Mouse (Mus musculus) gastrocnemius, postnatal 36 days (tissue): ENCODE results near the gene Nox3. TPM values are rescaled to one million over a fixed set of nuclear protein-coding genes. Genes with fewer than 3 reads are reported as not detected.

Experiments
- DNase-seq, 2 experiments: peaks; one replicate each; pipeline ENCODE4 v3.0.0; 2022
- intact Hi-C: fragments of 180-260 bp; cut with DNase I; formaldehyde crosslinking; loops from one replicate; pipeline ENCODE4 v1.15.1; 2025
- total RNA-seq, 2 experiments: library from RNA; stranded (reverse); gene quantifications; 2 replicates each; pipeline ENCODE4 v1.2.3; 2021

The Nox3 gene
- total RNA-seq, 2 experiments from 2014 or later, result not detected

- intact Hi-C loops, result no loop called here
- DNase-seq, result no peak
These were observed 84.9 kb downstream of the Nox3 start for GRCm38 (mm10) chr17:3610928-3611780.

- DNase-seq, result no peak
- intact Hi-C loops, result no loop called here
These were observed 85.7 kb downstream of the Nox3 start for GRCm38 (mm10) chr17:3610307-3610754.

GRCm38 (mm10) chr17:3602954-3603672, 92.9 kb downstream of the Nox3 start:
- intact Hi-C loops, result no loop called here
- DNase-seq, result no peak

GRCm38 (mm10) chr17:3598393-3598792, 97.7 kb downstream of the Nox3 start:
- intact Hi-C loops, result no loop called here
- no peak for DNase-seq

- no peak for DNase-seq
- intact Hi-C loops, result no loop called here
These were observed 98.2 kb downstream of the Nox3 start for GRCm38 (mm10) chr17:3597866-3598265.

GRCm38 (mm10) chr17:3597130-3597529, 98.9 kb downstream of the Nox3 start:
- no peak for DNase-seq
- intact Hi-C loops, result no loop called here

Other genes starting within 250 kb of the Nox3 start
- not detected for gene Cldn20, start 163.7 kb downstream of the Nox3 start, total RNA-seq
- gene Tfb1m, start 138.5 kb downstream of the Nox3 start, total RNA-seq, result 1 to 10 TPM; 6.6 to 9.0 TPM